Mouse (Mus musculus) cerebellum, adult 11 months (tissue): ENCODE results near the gene Mucl3.

Source experiments
- DNase-seq: peaks from one replicate; pipeline ENCODE4 v3.0.0; 2022

Mucl3 gene

GRCm38 (mm10) chr17:35643609-35644236, at the start of gene Mucl3:
Mucl3 (minus strand) TSS chr17:35643695.
- DNase-seq: no peak

GRCm38 (mm10) chr17:35692368-35692767, 48.9 kb upstream of the Mucl3 start:
- no peak for DNase-seq

GRCm38 (mm10) chr17:35691811-35692210, 48.3 kb upstream of the Mucl3 start:
- DNase-seq: no peak

GRCm38 (mm10) chr17:35689936-35690645, 46.6 kb upstream of the Mucl3 start:
- DNase-seq: no peak

GRCm38 (mm10) chr17:35688347-35689175, 45.1 kb upstream of the Mucl3 start:
- no peak for DNase-seq

GRCm38 (mm10) chr17:35685061-35685460, 41.6 kb upstream of the Mucl3 start:
- DNase-seq: no peak

GRCm38 (mm10) chr17:35681986-35682385, 38.5 kb upstream of the Mucl3 start:
- DNase-seq: no peak

- no peak for DNase-seq
These were observed 37.1 kb upstream of the Mucl3 start for GRCm38 (mm10) chr17:35680591-35680990.

- peak; percentile 84 for DNase-seq
These were observed 30.0 kb upstream of the Mucl3 start, which contains the start of gene Gtf2h4 for GRCm38 (mm10) chr17:35673416-35674035. Gtf2h4 (minus strand) TSS chr17:35673739.

- DNase-seq: no peak
These were observed 29.0 kb upstream of the Mucl3 start for GRCm38 (mm10) chr17:35672527-35672926.

GRCm38 (mm10) chr17:35671846-35672245, 28.4 kb upstream of the Mucl3 start:
- no peak for DNase-seq

GRCm38 (mm10) chr17:35669731-35670130, 26.2 kb upstream of the Mucl3 start:
- DNase-seq: no peak

GRCm38 (mm10) chr17:35667334-35668065, 24.0 kb upstream of the Mucl3 start, which contains the start of gene Vars2:
Vars2 (minus strand) TSS chr17:35667592.
- peak; percentile 98 for DNase-seq

- no peak for DNase-seq
These were observed 23.4 kb upstream of the Mucl3 start for GRCm38 (mm10) chr17:35666851-35667256.

- no peak for DNase-seq
These were observed 22.5 kb upstream of the Mucl3 start for GRCm38 (mm10) chr17:35665957-35666515.

GRCm38 (mm10) chr17:35653086-35653485, 9.6 kb upstream of the Mucl3 start:
- no peak for DNase-seq

- DNase-seq: no peak
These were observed 5.9 kb upstream of the Mucl3 start for GRCm38 (mm10) chr17:35649429-35649828.

- DNase-seq: no peak
These were observed 4.1 kb downstream of the Mucl3 start for GRCm38 (mm10) chr17:35639352-35639751.

GRCm38 (mm10) chr17:35638475-35639190, 4.9 kb downstream of the Mucl3 start:
- DNase-seq: no peak

- peak; percentile 26 for DNase-seq
These were observed 7.1 kb downstream of the Mucl3 start for GRCm38 (mm10) chr17:35636363-35636762.

GRCm38 (mm10) chr17:35635699-35636111, 7.8 kb downstream of the Mucl3 start:
- peak; percentile 69 for DNase-seq
